Mouse (Mus musculus) forebrain, embryonic 12.5 days (tissue): ENCODE data around the gene Tmbim1. TPM values are rescaled to one million over a fixed set of nuclear protein-coding genes. Genes with fewer than 3 reads are reported as not detected.
"Not testable (repeated sequence)": the region's sequence is repeated elsewhere in the genome, so short reads cannot be mapped to it uniquely, and the experiment has no call there.

Source experiments
- ATAC-seq: fragments of 200-750 bp; cut with Nextera tagmentation; 2 replicates; pipeline ENCODE4 v1.8.0; 2017; ENCODE audit warnings: moderate TSS enrichment; ENCODE audit not compliant: low FRiP score
- H3K27ac ChIP-seq: fragments of 300-500 bp; sonication (generic); 2 replicates; pipeline ENCODE4 v1.5.1; 2016; ENCODE audit warnings: mild to moderate bottlenecking
- H3K27me3 ChIP-seq: fragments of 300-500 bp; sonication (generic); 2 replicates; pipeline ENCODE4 v1.6.1; 2016; ENCODE audit warnings: mild to moderate bottlenecking
- H3K36me3 ChIP-seq: fragments of 300-500 bp; sonication (generic); replicated peaks from 2 replicates; pipeline ENCODE4 v1.6.1; 2016; ENCODE audit warnings: mild to moderate bottlenecking
- H3K4me1 ChIP-seq: fragments of 300-500 bp; sonication (generic); 2 replicates; pipeline ENCODE4 v1.6.1; 2016
- H3K4me2 ChIP-seq: fragments of 300-500 bp; sonication (generic); 2 replicates; pipeline ENCODE4 v1.6.1; 2016; ENCODE audit warnings: mild to moderate bottlenecking, moderate library complexity
- H3K4me3 ChIP-seq: fragments of 300-500 bp; sonication (generic); replicated peaks from 2 replicates; pipeline ENCODE4 v1.5.1; 2016; ENCODE audit warnings: mild to moderate bottlenecking
- H3K9ac ChIP-seq: fragments of 300-500 bp; sonication (generic); 2 replicates; pipeline ENCODE4 v1.6.1; 2016; ENCODE audit warnings: mild to moderate bottlenecking
- H3K9me3 ChIP-seq: fragments of 300-500 bp; sonication (generic); 2 replicates; pipeline ENCODE4 v1.6.1; 2016
- WGBS: fragments of 180-500 bp; shearing (Covaris S2); methylation state at CpG from one replicate; pipeline ENCODE4 v1.1.7; 2016; 5-methylcytosine and 5-hydroxymethylcytosine counted together
- polyA plus RNA-seq: library from polyadenylated mRNA; unstranded; fragments of >200 nt; fragmentation: Nextera tagmentation; extraction: Ambion mirVana; gene quantifications from 2 replicates; pipeline ENCODE4 v1.2.1, GENCODE M21; 2016

Tmbim1 gene
- polyA plus RNA-seq, 1 experiment from 2014 or later: 7.9 TPM

- Histone ChIP-seq H3K4me2 (no peak overlapping the region), H3K27me3 (no peaks in the 10 kb centered on the region), H3K36me3 (peaks cover 41% of the 10 kb centered on the region), H3K9ac (no peak overlapping the region), H3K4me1 (peaks cover 11% of the 10 kb centered on the region), H3K9me3 (no peaks in the 10 kb centered on the region), H3K4me3 (no peak overlapping the region), H3K27ac (no peak overlapping the region)
- no peak for ATAC-seq
- WGBS: 94% methylated on average over 2 of the region's 2 CpGs
These were observed 15.7 kb downstream of the Tmbim1 start for GRCm38 (mm10) chr1:74289740-74290139.

- 91% methylated on average over 9 of the region's 9 CpGs for WGBS
- peaks cover 41% of the 10 kb centered on the region for H3K36me3 ChIP-seq
- no peak for ATAC-seq
- H3K27ac ChIP-seq: no peak overlapping the region
- H3K9ac ChIP-seq: no peak overlapping the region
- H3K4me1 ChIP-seq: peaks cover 11% of the 10 kb centered on the region
- no peak overlapping the region for H3K4me2 ChIP-seq
- H3K9me3 ChIP-seq: no peaks in the 10 kb centered on the region
- H3K4me3 ChIP-seq: no peak overlapping the region
- no peaks in the 10 kb centered on the region for H3K27me3 ChIP-seq
These were observed 16.2 kb downstream of the Tmbim1 start for GRCm38 (mm10) chr1:74289248-74289647.

- H3K9me3 ChIP-seq: no peaks in the 10 kb centered on the region
- no peak overlapping the region for H3K4me2 ChIP-seq
- WGBS: 84% methylated on average over 4 of the region's 4 CpGs
- no peak overlapping the region for H3K4me3 ChIP-seq
- H3K4me1 ChIP-seq: peaks cover 19% of the 10 kb centered on the region
- no peaks in the 10 kb centered on the region for H3K27me3 ChIP-seq
- H3K36me3 ChIP-seq: peaks cover 36% of the 10 kb centered on the region
- H3K9ac ChIP-seq: no peak overlapping the region
- no peak overlapping the region for H3K27ac ChIP-seq
- no peak for ATAC-seq
These were observed 17.1 kb downstream of the Tmbim1 start for GRCm38 (mm10) chr1:74288327-74288726.

- not testable (repeated sequence) for H3K4me2 ChIP-seq, H3K27ac ChIP-seq, H3K9ac ChIP-seq, H3K27me3 ChIP-seq, H3K4me3 ChIP-seq, ATAC-seq, H3K9me3 ChIP-seq
- 65% methylated on average over 15 of the region's 17 CpGs for WGBS
- peaks cover 26% of the 10 kb centered on the region for H3K4me1 ChIP-seq
- H3K36me3 ChIP-seq: peaks cover 44% of the 10 kb centered on the region
These were observed 18.4 kb downstream of the Tmbim1 start for GRCm38 (mm10) chr1:74286869-74287607.

- H3K36me3 ChIP-seq: peaks cover 52% of the 10 kb centered on the region
- H3K9me3 ChIP-seq: no peaks in the 10 kb centered on the region
- peak overlapping the region; percentile 82 for H3K4me2 ChIP-seq
- H3K4me3 ChIP-seq: peak overlapping the region; percentile 79
- H3K4me1 ChIP-seq: peaks cover 26% of the 10 kb centered on the region
- H3K27ac ChIP-seq: no peak overlapping the region
- WGBS: 3% methylated on average over 23 of the region's 23 CpGs
- H3K9ac ChIP-seq: peak overlapping the region; percentile 74
- H3K27me3 ChIP-seq: no peaks in the 10 kb centered on the region
- ATAC-seq: no peak
These were observed 20.0 kb downstream of the Tmbim1 start for GRCm38 (mm10) chr1:74285212-74286010.

- Histone ChIP-seq H3K9me3 (no peaks in the 10 kb centered on the region), H3K9ac (peak within 1 kb of the TSS; percentile 78), H3K4me3 (peak within 1 kb of the TSS; percentile 79), H3K27ac (peak within 1 kb of the TSS; percentile 54; the same call in 1 of the 2 replicates), H3K4me1 (peaks cover 26% of the 10 kb centered on the region), H3K27me3 (no peaks in the 10 kb centered on the region), H3K36me3 (peaks cover 52% of the 10 kb centered on the region), H3K4me2 (peak within 1 kb of the TSS; percentile 90)
- peak; percentile 98 for ATAC-seq
- WGBS: under 1% methylated on average over 56 of the region's 56 CpGs
These were observed 20.8 kb downstream of the Tmbim1 start, which contains the start of the genes Aamp and Pnkd for GRCm38 (mm10) chr1:74284543-74285160. TSS of gene Aamp (minus strand) at chr1:74284738. TSS of gene Pnkd (plus strand) at chr1:74284930.

- ATAC-seq: peak; percentile 39
- 15% methylated on average over 14 of the region's 15 CpGs for WGBS
- Histone ChIP-seq H3K4me3 (peak overlapping the region; percentile 79), H3K9ac (peak overlapping the region; percentile 78), H3K4me2 (peak overlapping the region; percentile 90), H3K9me3 (no peaks in the 10 kb centered on the region), H3K27ac (peak overlapping the region; percentile 54; the same call in 1 of the 2 replicates), H3K27me3 (no peaks in the 10 kb centered on the region), H3K4me1 (peaks cover 26% of the 10 kb centered on the region), H3K36me3 (peaks cover 52% of the 10 kb centered on the region)
These were observed 21.5 kb downstream of the Tmbim1 start for GRCm38 (mm10) chr1:74283686-74284463.

GRCm38 (mm10) chr1:74282896-74283625 lies 22.4 kb downstream of the Tmbim1 start:
- ATAC-seq: no peak
- H3K27ac ChIP-seq: no peak overlapping the region
- peaks cover 47% of the 10 kb centered on the region for H3K36me3 ChIP-seq
- 90% methylated on average over 10 of the region's 10 CpGs for WGBS
- H3K4me3 ChIP-seq: no peak overlapping the region
- peaks cover 26% of the 10 kb centered on the region for H3K4me1 ChIP-seq
- H3K9me3 ChIP-seq: no peaks in the 10 kb centered on the region
- no peak overlapping the region for H3K9ac ChIP-seq
- no peak overlapping the region for H3K4me2 ChIP-seq
- no peaks in the 10 kb centered on the region for H3K27me3 ChIP-seq

- Histone ChIP-seq H3K27me3 (no peaks in the 10 kb centered on the region), H3K4me3 (no peak overlapping the region), H3K4me2 (no peak overlapping the region), H3K4me1 (peaks cover 26% of the 10 kb centered on the region), H3K36me3 (peaks cover 47% of the 10 kb centered on the region), H3K27ac (no peak overlapping the region), H3K9me3 (no peaks in the 10 kb centered on the region), H3K9ac (no peak overlapping the region)
- no peak for ATAC-seq
- 95% methylated on average over 8 of the region's 8 CpGs for WGBS
These were observed 23.5 kb downstream of the Tmbim1 start for GRCm38 (mm10) chr1:74281886-74282285.

GRCm38 (mm10) chr1:74281372-74281771 lies 24.1 kb downstream of the Tmbim1 start:
- Histone ChIP-seq H3K4me2 (no peak overlapping the region), H3K9ac (no peak overlapping the region), H3K9me3 (no peaks in the 10 kb centered on the region), H3K27ac (no peak overlapping the region), H3K4me1 (peaks cover 26% of the 10 kb centered on the region), H3K4me3 (no peak overlapping the region), H3K27me3 (no peaks in the 10 kb centered on the region), H3K36me3 (peaks cover 47% of the 10 kb centered on the region)
- 91% methylated on average over 2 of the region's 2 CpGs for WGBS
- no peak for ATAC-seq

GRCm38 (mm10) chr1:74280591-74281325 lies 24.7 kb downstream of the Tmbim1 start:
- Histone ChIP-seq H3K9ac (no peak overlapping the region), H3K9me3 (no peaks in the 10 kb centered on the region), H3K27ac (0 out of 2 replicates have a peak overlapping the region, but pooled peaks have one; percentile 25), H3K4me3 (no peak overlapping the region), H3K36me3 (peaks cover 47% of the 10 kb centered on the region), H3K4me1 (peaks cover 20% of the 10 kb centered on the region), H3K4me2 (no peak overlapping the region), H3K27me3 (no peaks in the 10 kb centered on the region)
- no peak for ATAC-seq
- 94% methylated on average over 14 of the region's 14 CpGs for WGBS
